Mouse (Mus musculus) E14TG2a.4 (cell line): ENCODE data around the gene Zmpste24.

Experiments
- CTCF ChIP-seq: conservative IDR thresholded peaks from 2 replicates; pipeline ENCODE4 v1.5.1; 2014; ENCODE audit warnings: low read length
- NANOG ChIP-seq: IDR thresholded peaks from 2 replicates; pipeline ENCODE4 v1.6.1; 2014; ENCODE audit warnings: borderline replicate concordance, low read length, mixed read lengths
- POU5F1 ChIP-seq: IDR thresholded peaks from 2 replicates; pipeline ENCODE4 v1.6.1; 2014; ENCODE audit warnings: low read length, borderline replicate concordance

DNA sequence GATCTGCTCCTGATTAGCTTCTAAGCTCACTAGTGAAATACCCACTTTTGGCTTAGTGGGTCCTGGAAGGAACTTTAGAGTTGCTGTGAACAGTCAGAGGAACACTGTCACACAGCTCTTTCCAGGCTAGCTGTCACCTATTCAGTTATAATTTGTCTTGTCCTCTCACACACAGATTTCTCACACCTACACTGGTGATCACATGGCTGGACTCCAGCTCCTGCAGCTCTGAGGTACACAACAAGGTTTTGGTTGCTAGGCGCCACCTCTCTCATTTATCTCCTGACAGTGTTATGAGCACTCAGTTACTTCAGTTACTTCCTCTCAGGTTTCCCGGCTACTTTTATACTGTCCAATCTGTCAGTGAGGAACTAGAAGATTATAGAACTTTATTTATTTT is 32.7 kb downstream of the Zmpste24 start:
- TF ChIP-seq CTCF (no peak), POU5F1 (no peak), NANOG (no peak)
